Mouse (Mus musculus): ENCODE measurements around the gene Hes3. TPM values are rescaled to one million over a fixed set of nuclear protein-coding genes. Genes with fewer than 3 reads are reported as not detected.

Hes3 gene
- polyA plus RNA-seq, 1 experiment = not detected

- DNase-seq (ENCODE audit: low read depth) = no peak
Observed at GRCm38 (mm10) chr4:152257070-152257469, 34.4 kb downstream of the Hes3 start.

GRCm38 (mm10) chr4:152253183-152253759 lies 38.2 kb downstream of the Hes3 start:
- DNase-seq (ENCODE audit: low read depth) = no peak

- DNase-seq (ENCODE audit: low read depth) = no peak
Observed at GRCm38 (mm10) chr4:152250615-152251014, 40.8 kb downstream of the Hes3 start.

GRCm38 (mm10) chr4:152247195-152247594 lies 44.3 kb downstream of the Hes3 start:
- no peak for DNase-seq (ENCODE audit: low read depth)

GRCm38 (mm10) chr4:152246011-152246410 lies 45.5 kb downstream of the Hes3 start:
- no peak for DNase-seq (ENCODE audit: low read depth)

- no peak for DNase-seq (ENCODE audit: low read depth)
Observed at GRCm38 (mm10) chr4:152244545-152245522, 46.6 kb downstream of the Hes3 start.

- DNase-seq (ENCODE audit: low read depth) = no peak
Observed at GRCm38 (mm10) chr4:152243969-152244368, 47.5 kb downstream of the Hes3 start.

GRCm38 (mm10) chr4:152243241-152243891 lies 48.1 kb downstream of the Hes3 start:
- DNase-seq (ENCODE audit: low read depth) = no peak

GRCm38 (mm10) chr4:152239974-152240373 lies 51.5 kb downstream of the Hes3 start:
- DNase-seq (ENCODE audit: low read depth) = no peak

Other genes starting within 250 kb of the Hes3 start
- gene Plekhg5, start 219.2 kb downstream of the Hes3 start, polyA plus RNA-seq (2012; rRNA removed) = 35.0 and 37.7 TPM in 2 replicates
- gene Tnfrsf25, start 175.7 kb downstream of the Hes3 start, polyA plus RNA-seq (2012; rRNA removed) = 5.9 and 6.1 TPM in 2 replicates
- gene Espn, start 139.3 kb downstream of the Hes3 start, polyA plus RNA-seq (2012; rRNA removed) = 83.7 and 126 TPM in 2 replicates
- 0.32 and 0.39 TPM in 2 replicates for gene Hes2, start 132.8 kb downstream of the Hes3 start, polyA plus RNA-seq (2012; rRNA removed)
- 25.6 and 27.3 TPM in 2 replicates for gene Acot7, start 113.5 kb downstream of the Hes3 start, polyA plus RNA-seq (2012; rRNA removed)
- gene Gpr153, start 17.4 kb downstream of the Hes3 start, polyA plus RNA-seq (2012; rRNA removed) = 23.2 and 39.4 TPM in 2 replicates
- 35.4 and 38.1 TPM in 2 replicates for gene Icmt, start 5.6 kb upstream of the Hes3 start, polyA plus RNA-seq (2012; rRNA removed)
- 3.5 and 6.1 TPM in 2 replicates for gene Rnf207, start 27.3 kb upstream of the Hes3 start, polyA plus RNA-seq (2012; rRNA removed)
- gene Rpl22, start 34.1 kb upstream of the Hes3 start, polyA plus RNA-seq (2012; rRNA removed) = 60.1 and 82.3 TPM in 2 replicates
- 0.28 and 0.49 TPM in 2 replicates for gene Chd5, start 47.0 kb upstream of the Hes3 start, polyA plus RNA-seq (2012; rRNA removed)
- gene Nphp4, start 185.0 kb upstream of the Hes3 start, polyA plus RNA-seq (2012; rRNA removed) = 2.0 and 2.1 TPM in 2 replicates
- 3.1 and 3.3 TPM in 2 replicates for gene Kcnab2, start 186.2 kb upstream of the Hes3 start, polyA plus RNA-seq (2012; rRNA removed)

Data from gonadal fat pad, adult 2 months (tissue).